Mouse (Mus musculus) midbrain, postnatal 0 days (tissue): ENCODE measurements around the gene Scai. TPM values are rescaled to one million over a fixed set of nuclear protein-coding genes. Genes with fewer than 3 reads are reported as not detected.
"Not testable (repeated sequence)": the region's sequence is repeated elsewhere in the genome, so short reads cannot be mapped to it uniquely, and the experiment has no call there.

Source experiments
- ATAC-seq: fragments of 200-750 bp; cut with Nextera tagmentation; 2 replicates; pipeline ENCODE4 v1.8.0; 2017; ENCODE audit warnings: moderate number of reproducible peaks, mild to moderate bottlenecking, moderate TSS enrichment, moderate library complexity; ENCODE audit not compliant: low FRiP score
- DNase-seq: peaks from one replicate; pipeline ENCODE4 v3.0.0-alpha.2; 2015; ENCODE audit warnings: low spot score
- H3K27ac ChIP-seq: fragments of 300-500 bp; sonication (generic); 2 replicates; pipeline ENCODE4 v1.5.1; 2014; ENCODE audit warnings: low read depth, mild to moderate bottlenecking, low read length, mixed read lengths
- H3K27me3 ChIP-seq: fragments of 300-500 bp; sonication (generic); 2 replicates; pipeline ENCODE4 v1.6.1; 2014; ENCODE audit warnings: low read length, control low read depth, mixed read lengths; ENCODE audit not compliant: insufficient read depth
- H3K36me3 ChIP-seq: fragments of 300-500 bp; sonication (generic); 2 replicates; pipeline ENCODE4 v1.6.1; 2014; ENCODE audit warnings: low read length, control low read depth, mixed read lengths; ENCODE audit not compliant: insufficient read depth
- H3K4me1 ChIP-seq: fragments of 300-500 bp; sonication (generic); 2 replicates; pipeline ENCODE4 v1.6.1; 2014; ENCODE audit warnings: mild to moderate bottlenecking, control low read depth, antibody characterized with exemption, low read length, mixed read lengths; ENCODE audit not compliant: insufficient read depth
- H3K4me2 ChIP-seq: fragments of 300-500 bp; sonication (generic); 2 replicates; pipeline ENCODE4 v1.6.1; 2014; ENCODE audit warnings: low read depth, mild to moderate bottlenecking, low read length, mixed read lengths; ENCODE audit not compliant: poor library complexity, severe bottlenecking
- H3K4me3 ChIP-seq: fragments of 300-500 bp; sonication (generic); 2 replicates; pipeline ENCODE4 v1.5.1; 2014; ENCODE audit warnings: low read depth, mild to moderate bottlenecking, low read length, moderate library complexity
- H3K9ac ChIP-seq: fragments of 300-500 bp; sonication (generic); replicated peaks from 2 replicates; pipeline ENCODE4 v1.6.1; 2014; ENCODE audit warnings: mild to moderate bottlenecking, low read length, moderate library complexity, mixed read lengths; ENCODE audit not compliant: poor library complexity, severe bottlenecking
- H3K9me3 ChIP-seq: fragments of 300-500 bp; sonication (generic); 2 replicates; pipeline ENCODE4 v1.6.1; 2016; ENCODE audit warnings: low read length, control low read depth
- CTCF ChIP-seq: IDR thresholded peaks from 2 replicates; pipeline ENCODE4 v1.5.1; 2016; ENCODE audit warnings: antibody characterized with exemption, mild to moderate bottlenecking
- WGBS: fragments of 180-500 bp; shearing (Covaris S2); extraction: QIAGEN DNeasy Blood & Tissue Kit; methylation state at CpG from one replicate; pipeline ENCODE4 v1.1.7; 2014; 5-methylcytosine and 5-hydroxymethylcytosine counted together
- polyA plus RNA-seq: library from polyadenylated mRNA; unstranded; fragments of >200 nt; fragmentation: Nextera tagmentation; extraction: Ambion mirVana; gene quantifications from 2 replicates; pipeline ENCODE4 v1.2.1, GENCODE M21; 2015
- total RNA-seq: library from RNA; depleted of rRNA; stranded (reverse); fragments of >200 nt; gene quantifications from 2 replicates; pipeline ENCODE4 v1.2.3, GENCODE M21; 2014

Scai gene
- total and polyA plus RNA-seq, 2 experiments from 2014 or later: 13.8 to 59.5 TPM

- WGBS: 94% methylated on average over 5 of the region's 5 CpGs
- H3K36me3 ChIP-seq: peaks cover 29% of the 10 kb centered on the region
Observed at GRCm38 (mm10) chr2:39124167-39124566, 66.4 kb downstream of the Scai start.

GRCm38 (mm10) chr2:39121137-39121536, 69.4 kb downstream of the Scai start:
- H3K9ac ChIP-seq: no peak overlapping the region
- no peak for DNase-seq
- peaks cover 41% of the 10 kb centered on the region for H3K36me3 ChIP-seq
- no peaks in the 10 kb centered on the region for H3K9me3 ChIP-seq
- H3K4me1 ChIP-seq: no peaks in the 10 kb centered on the region
- no peak overlapping the region for H3K4me2 ChIP-seq
- no peak overlapping the region for H3K27ac ChIP-seq
- ATAC-seq: no peak
- H3K27me3 ChIP-seq: no peaks in the 10 kb centered on the region
- 94% methylated on average over 5 of the region's 5 CpGs for WGBS
- TF ChIP-seq CTCF: no peak
- H3K4me3 ChIP-seq: no peak overlapping the region

More at GRCm38 (mm10) chr2:39124167-39124566, 66.4 kb downstream of the Scai start:
- Histone ChIP-seq H3K9ac (no peak overlapping the region), H3K4me2 (no peak overlapping the region), H3K4me3 (no peak overlapping the region), H3K4me1 (no peaks in the 10 kb centered on the region), H3K9me3 (no peaks in the 10 kb centered on the region), H3K27me3 (no peaks in the 10 kb centered on the region), H3K27ac (no peak overlapping the region)
- DNase-seq (no peak), ATAC-seq (no peak)
- TF ChIP-seq CTCF: no peak

GRCm38 (mm10) chr2:39116583-39116982, 74.0 kb downstream of the Scai start:
- TF ChIP-seq CTCF: no peak
- no peak for DNase-seq

GRCm38 (mm10) chr2:39114093-39114492, 76.4 kb downstream of the Scai start:
- no peaks in the 10 kb centered on the region for H3K4me1 ChIP-seq
- H3K4me3 ChIP-seq: no peak overlapping the region
- H3K9me3 ChIP-seq: no peaks in the 10 kb centered on the region
- no peak overlapping the region for H3K4me2 ChIP-seq
- H3K27ac ChIP-seq: no peak overlapping the region
- ATAC-seq (no peak), DNase-seq (no peak)
- WGBS: 94% methylated on average over 7 of the region's 7 CpGs
- no peak overlapping the region for H3K9ac ChIP-seq
- peaks cover 34% of the 10 kb centered on the region; the same call in 1 of the 2 replicates for H3K36me3 ChIP-seq
- no peak for TF ChIP-seq CTCF
- H3K27me3 ChIP-seq: no peaks in the 10 kb centered on the region

More at GRCm38 (mm10) chr2:39116583-39116982, 74.0 kb downstream of the Scai start:
- Histone ChIP-seq H3K4me1 (no peaks in the 10 kb centered on the region), H3K27me3 (no peaks in the 10 kb centered on the region), H3K36me3 (peaks cover 50% of the 10 kb centered on the region; the same call in 1 of the 2 replicates), H3K9me3 (no peaks in the 10 kb centered on the region), H3K4me2 (no peak overlapping the region), H3K9ac (no peak overlapping the region), H3K4me3 (no peak overlapping the region), H3K27ac (no peak overlapping the region)
- ATAC-seq: no peak
- WGBS: 100% methylated on average over 2 of the region's 2 CpGs

- Histone ChIP-seq H3K4me1 (no peaks in the 10 kb centered on the region), H3K4me3 (no peak overlapping the region), H3K27ac (no peak overlapping the region), H3K9ac (no peak overlapping the region), H3K9me3 (no peaks in the 10 kb centered on the region), H3K27me3 (no peaks in the 10 kb centered on the region), H3K36me3 (peaks cover 24% of the 10 kb centered on the region), H3K4me2 (no peak overlapping the region)
- no peak for TF ChIP-seq CTCF
- ATAC-seq (no peak), DNase-seq (no peak)
Observed at GRCm38 (mm10) chr2:39110514-39110913, 80.0 kb downstream of the Scai start.

- not testable (repeated sequence) for ATAC-seq, H3K4me3 ChIP-seq, H3K4me1 ChIP-seq, H3K27me3 ChIP-seq, DNase-seq, H3K27ac ChIP-seq, H3K9ac ChIP-seq, H3K9me3 ChIP-seq, H3K4me2 ChIP-seq
- peaks cover 21% of the 10 kb centered on the region for H3K36me3 ChIP-seq
Observed at GRCm38 (mm10) chr2:39109712-39110111, 80.8 kb downstream of the Scai start.

GRCm38 (mm10) chr2:39099951-39100350, 90.6 kb downstream of the Scai start:
- peaks cover 19% of the 10 kb centered on the region; the same call in 1 of the 2 replicates for H3K36me3 ChIP-seq
- H3K4me1 ChIP-seq, DNase-seq, H3K9me3 ChIP-seq, H3K4me2 ChIP-seq, H3K27ac ChIP-seq, H3K27me3 ChIP-seq, H3K9ac ChIP-seq, H3K4me3 ChIP-seq, ATAC-seq: not testable (repeated sequence)
- WGBS: 100% methylated on average over 1 of the region's 1 CpGs
